Mouse (Mus musculus) brown adipose tissue, adult 24 weeks (tissue): Measurements from ENCODE around the gene Lpp. TPM values are rescaled to one million over a fixed set of nuclear protein-coding genes. Genes with fewer than 3 reads are reported as not detected.

Experiments
- H3K27ac ChIP-seq: fragments of 200-500 bp; replicated peaks from 2 replicates; pipeline ENCODE4 v1.5.1; 2012; ENCODE audit warnings: low read depth, mild to moderate bottlenecking, low read length
- H3K4me1 ChIP-seq: fragments of 200-500 bp; 2 replicates; pipeline ENCODE4 v1.6.1; 2012; ENCODE audit warnings: low read length, mixed read lengths; ENCODE audit not compliant: control insufficient read depth, insufficient read depth, insufficient read length
- H3K4me3 ChIP-seq: fragments of 200-500 bp; 2 replicates; pipeline ENCODE4 v1.5.1; 2012; ENCODE audit warnings: low read depth, mild to moderate bottlenecking, low read length, moderate library complexity; ENCODE audit not compliant: insufficient read depth
- polyA plus RNA-seq: library from polyadenylated mRNA; stranded (reverse); fragments of >200 nt; gene quantifications from 2 replicates; pipeline ENCODE4 v1.2.4, GENCODE M21; 2012; ENCODE audit not compliant: missing spikeins, insufficient read depth, insufficient read length

Gene Lpp
- 6.7 and 7.2 TPM in 2 replicates for polyA plus RNA-seq

DNA sequence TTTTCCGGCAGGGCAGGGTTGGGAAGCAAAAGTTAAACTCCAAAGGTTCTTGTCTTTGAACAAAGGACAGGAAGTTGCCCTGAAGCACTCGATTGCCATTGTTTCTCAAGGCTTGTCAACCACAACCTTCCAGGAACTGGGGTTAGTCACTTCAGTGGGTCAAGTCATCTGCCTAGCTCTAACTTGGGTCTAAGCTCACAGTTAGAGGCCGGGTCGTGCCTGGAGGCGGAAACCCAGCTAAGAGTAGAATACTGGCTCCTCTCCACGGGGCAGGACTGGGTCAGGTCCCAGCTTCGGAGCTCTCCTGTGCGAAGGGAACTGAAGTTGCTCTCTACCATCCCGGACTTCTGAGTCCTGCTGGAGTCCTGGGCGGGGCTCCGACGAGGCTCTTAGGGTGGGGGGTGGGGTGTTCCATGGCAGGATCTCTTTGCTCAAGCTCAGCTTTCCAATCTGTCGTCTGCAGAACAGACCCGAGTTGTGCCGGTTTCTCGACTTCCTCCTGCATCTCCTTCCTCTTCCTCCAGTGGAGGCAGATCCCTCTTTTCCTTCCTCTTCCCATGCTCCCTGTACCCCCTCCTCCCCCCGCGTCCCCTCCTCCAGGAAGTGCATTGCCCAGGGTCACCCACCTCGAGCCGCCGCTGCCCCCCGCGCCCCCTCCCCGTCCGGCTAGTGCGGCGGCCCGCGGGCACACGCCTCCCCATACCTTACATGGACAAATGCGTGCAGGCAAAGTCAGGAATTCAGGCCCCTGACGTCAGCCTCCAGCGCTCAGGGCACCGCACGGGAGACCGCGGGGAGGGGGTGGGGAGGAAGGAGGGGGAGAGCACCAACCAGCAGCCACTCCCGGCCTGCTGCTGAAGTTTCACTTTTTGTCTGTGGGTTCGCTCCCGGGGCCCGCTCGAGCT, at the start of gene Lpp:
Gene Lpp (plus strand): TSS at position 857 of the 905 bp plus-strand sequence.
- H3K27ac ChIP-seq: peak within 1 kb of the TSS; percentile 93
- peak within 1 kb of the TSS; percentile 93 for H3K4me3 ChIP-seq
- H3K4me1 ChIP-seq: peaks cover 6% of the 10 kb centered on the region; the same call in 1 of the 2 replicates

GRCm38 (mm10) chr16:24347582-24348411, 45.5 kb upstream of the Lpp start:
- Histone ChIP-seq H3K4me3 (no peak overlapping the region), H3K27ac (no peak overlapping the region), H3K4me1 (no peaks in the 10 kb centered on the region)

GRCm38 (mm10) chr16:24350306-24350705, 43.0 kb upstream of the Lpp start:
- Histone ChIP-seq H3K4me1 (no peaks in the 10 kb centered on the region), H3K4me3 (no peak overlapping the region), H3K27ac (no peak overlapping the region)

DNA sequence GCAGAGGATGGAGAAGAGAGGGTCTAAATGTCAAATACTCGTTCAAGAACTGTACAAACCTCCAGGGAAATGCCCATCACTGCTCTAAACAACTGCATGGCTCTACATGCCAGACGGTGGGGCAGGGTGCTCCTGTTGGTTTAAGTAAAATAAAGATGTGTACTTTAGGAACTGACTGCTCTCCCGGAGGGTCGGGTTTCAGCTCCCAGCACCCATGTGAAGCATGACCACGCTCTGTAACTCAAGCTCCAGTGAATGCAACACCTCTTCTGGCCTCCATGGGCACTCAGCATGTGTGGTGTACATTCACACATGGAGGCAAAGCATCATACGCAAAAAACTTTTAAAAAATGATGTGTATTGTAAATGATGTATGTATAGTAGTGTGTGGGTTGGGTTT, 42.6 kb upstream of the Lpp start:
- Histone ChIP-seq H3K4me1 (no peaks in the 10 kb centered on the region), H3K4me3 (no peak overlapping the region), H3K27ac (no peak overlapping the region)

DNA sequence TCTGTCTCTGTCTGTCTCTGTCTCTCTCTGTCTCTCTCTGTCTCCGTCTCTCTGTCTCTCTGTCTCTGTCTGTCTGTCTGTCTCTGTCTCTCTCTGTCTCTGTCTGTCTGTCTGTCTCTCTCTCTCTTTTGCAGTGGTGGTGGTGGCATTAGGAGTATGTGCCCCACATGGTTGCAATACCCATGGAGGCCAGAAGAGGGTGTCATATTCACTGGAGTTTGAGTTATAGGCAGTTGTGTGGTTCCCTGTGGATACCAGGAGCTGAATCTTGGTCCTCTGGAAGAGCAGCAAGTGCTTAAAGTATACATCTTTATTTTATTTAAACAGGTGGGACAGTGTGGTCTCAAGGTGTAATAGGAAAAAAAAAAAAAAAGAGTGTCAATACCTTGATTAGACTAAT, 41.5 kb upstream of the Lpp start:
- H3K27ac ChIP-seq: no peak overlapping the region
- no peak overlapping the region for H3K4me3 ChIP-seq
- H3K4me1 ChIP-seq: no peaks in the 10 kb centered on the region

DNA sequence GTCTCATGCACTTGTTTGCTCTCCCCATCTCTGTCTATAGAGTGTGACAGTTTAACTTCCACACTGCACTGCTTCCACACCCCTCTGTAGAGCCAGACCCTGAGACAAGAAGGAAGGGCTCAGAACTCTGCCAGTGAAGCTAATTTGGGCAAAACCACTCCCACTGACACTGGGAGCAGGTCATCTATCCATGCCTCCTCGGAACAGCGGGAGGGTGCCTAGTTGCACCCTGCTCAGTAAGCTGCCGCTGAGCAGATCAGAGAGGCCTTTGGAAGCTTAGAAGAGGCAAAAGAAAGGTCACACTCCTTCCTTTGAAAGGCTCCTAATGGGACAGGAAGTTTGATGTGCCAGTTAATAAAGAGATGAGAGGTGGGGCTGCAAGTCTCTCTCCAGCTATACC, 39.5 kb upstream of the Lpp start:
- H3K27ac ChIP-seq: no peak overlapping the region
- no peaks in the 10 kb centered on the region for H3K4me1 ChIP-seq
- H3K4me3 ChIP-seq: no peak overlapping the region

DNA sequence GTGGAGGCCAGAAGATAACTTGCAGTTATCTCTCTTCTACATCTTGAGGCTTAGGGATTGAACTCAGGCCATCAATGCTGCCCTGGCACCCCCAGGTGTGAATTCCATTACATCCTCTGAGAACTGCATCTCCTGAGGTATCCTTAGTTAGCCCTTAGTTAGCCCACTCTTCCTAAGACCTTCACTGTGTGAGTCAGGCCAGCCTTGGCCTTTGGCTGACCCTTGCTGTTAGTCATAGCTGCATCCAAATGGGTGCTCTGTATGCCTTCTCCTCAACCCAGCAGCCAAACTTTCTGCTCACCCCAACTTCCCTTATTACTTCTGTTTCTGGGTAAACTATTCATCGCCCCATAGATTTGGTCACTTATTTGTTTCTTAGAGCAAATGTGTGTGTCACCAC, 31.6 kb upstream of the Lpp start:
- Histone ChIP-seq H3K27ac (no peak overlapping the region), H3K4me1 (no peaks in the 10 kb centered on the region), H3K4me3 (no peak overlapping the region)

DNA sequence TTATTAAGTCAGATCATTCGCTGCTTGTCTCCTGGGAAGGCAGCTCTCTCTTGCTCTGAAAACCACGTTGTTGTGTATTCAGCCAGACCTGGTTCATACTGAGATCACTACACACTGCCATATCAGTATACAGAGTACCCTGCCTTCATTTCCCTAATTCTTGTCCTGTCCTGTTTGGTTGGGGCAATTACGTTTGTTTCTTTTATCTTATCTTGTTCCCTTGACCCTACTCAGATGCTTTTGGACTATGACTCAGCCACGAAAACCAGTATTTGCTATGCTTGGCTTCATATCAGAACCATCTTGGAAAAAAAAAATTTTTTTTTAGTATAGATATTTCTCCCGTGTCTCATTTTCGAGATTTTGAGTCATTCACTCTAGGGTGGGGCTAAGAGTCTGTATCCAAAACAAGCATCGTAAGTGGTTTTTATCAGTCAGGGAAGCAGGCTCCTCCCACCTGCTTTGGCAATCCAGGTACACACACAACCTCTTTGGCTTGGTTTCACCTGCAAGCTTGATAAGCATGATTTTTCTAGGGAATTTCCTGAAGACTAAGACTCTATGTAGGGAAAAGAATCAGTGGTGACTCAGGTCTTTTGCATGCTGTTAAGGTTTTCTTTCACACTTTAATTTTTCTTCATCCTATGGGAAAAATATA, 29.1 kb upstream of the Lpp start:
- H3K4me1 ChIP-seq: peaks cover 3% of the 10 kb centered on the region; the same call in 1 of the 2 replicates
- no peak overlapping the region for H3K27ac ChIP-seq
- no peak overlapping the region for H3K4me3 ChIP-seq

DNA sequence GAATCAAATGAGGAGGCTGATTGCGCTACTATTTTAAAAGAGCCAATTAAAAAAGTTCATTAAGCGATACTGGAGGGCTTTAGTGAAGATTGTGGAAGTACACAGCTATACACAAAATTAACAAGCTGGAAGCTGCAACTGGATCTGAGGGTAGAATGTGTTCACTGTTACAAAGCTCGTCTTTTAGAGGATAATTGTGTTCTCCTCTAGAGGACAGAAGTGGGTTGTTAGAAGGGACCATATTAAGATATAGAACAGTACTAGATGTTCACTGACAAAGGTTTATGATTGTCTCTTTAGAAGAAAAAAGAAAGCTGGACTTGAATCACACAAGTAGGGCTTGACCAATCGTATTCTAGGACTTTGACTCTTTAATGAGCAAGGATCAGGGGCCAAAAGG, 27.4 kb upstream of the Lpp start:
- peaks cover 8% of the 10 kb centered on the region; the same call in 1 of the 2 replicates for H3K4me1 ChIP-seq
- H3K27ac ChIP-seq: no peak overlapping the region
- H3K4me3 ChIP-seq: no peak overlapping the region

- peaks cover 8% of the 10 kb centered on the region; the same call in 1 of the 2 replicates for H3K4me1 ChIP-seq
- H3K4me3 ChIP-seq: no peak overlapping the region
- no peak overlapping the region for H3K27ac ChIP-seq
Measured at GRCm38 (mm10) chr16:24367071-24367470, 26.2 kb upstream of the Lpp start.

DNA sequence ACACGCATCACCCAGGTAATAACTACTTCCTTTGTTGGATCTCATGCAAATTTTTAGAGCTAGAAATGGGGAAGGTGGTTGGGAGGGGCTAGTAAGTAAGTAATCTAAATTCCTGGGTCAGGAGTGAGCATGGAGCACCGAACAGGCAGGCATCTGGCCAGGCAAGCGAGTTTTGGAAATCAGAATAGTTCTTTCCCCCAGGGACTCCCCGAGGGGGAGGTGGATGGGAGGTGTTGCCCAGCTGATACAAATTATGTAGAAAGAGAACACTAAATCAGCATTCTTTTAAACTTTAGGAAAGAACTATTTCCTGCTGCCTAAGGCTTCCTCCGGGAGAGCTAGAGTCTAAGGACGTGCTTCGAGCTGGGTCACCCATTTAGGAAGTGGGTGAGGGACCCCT, 25.8 kb upstream of the Lpp start:
- H3K4me1 ChIP-seq: peaks cover 8% of the 10 kb centered on the region; the same call in 1 of the 2 replicates
- no peak overlapping the region for H3K4me3 ChIP-seq
- 0 out of 2 replicates have a peak overlapping the region, but pooled peaks have one; percentile 2 for H3K27ac ChIP-seq

GRCm38 (mm10) chr16:24376478-24376877, 16.8 kb upstream of the Lpp start:
- H3K27ac ChIP-seq: no peak overlapping the region
- no peaks in the 10 kb centered on the region for H3K4me1 ChIP-seq
- no peak overlapping the region for H3K4me3 ChIP-seq

- H3K4me1 ChIP-seq: peaks cover 6% of the 10 kb centered on the region; the same call in 1 of the 2 replicates
- H3K27ac ChIP-seq: no peak overlapping the region
- no peak overlapping the region for H3K4me3 ChIP-seq
Measured at GRCm38 (mm10) chr16:24390596-24390995, 2.7 kb upstream of the Lpp start.

- H3K4me1 ChIP-seq: peaks cover 6% of the 10 kb centered on the region; the same call in 1 of the 2 replicates
- H3K27ac ChIP-seq: no peak overlapping the region
- H3K4me3 ChIP-seq: no peak overlapping the region
Measured at GRCm38 (mm10) chr16:24391111-24391510, 2.2 kb upstream of the Lpp start.

GRCm38 (mm10) chr16:24391901-24392300, 1.4 kb upstream of the Lpp start:
- Histone ChIP-seq H3K4me3 (no peak overlapping the region), H3K4me1 (peaks cover 6% of the 10 kb centered on the region; the same call in 1 of the 2 replicates), H3K27ac (no peak overlapping the region)
